Mouse (Mus musculus) telencephalon, adult 2 months (tissue): Measurements from ENCODE around the gene Arntl2.
A peak's percentile ranks its signal among the peaks of the same experiment; 100 is the strongest.
"Not testable (repeated sequence)": the region's sequence is repeated elsewhere in the genome, so short reads cannot be mapped to it uniquely, and the experiment has no call there.

Experiments
- DNase-seq: peaks from one replicate; pipeline ENCODE4 v3.0.0-alpha.2; 2011; ENCODE audit warnings: low read depth, low spot score

Arntl2 gene

DNA sequence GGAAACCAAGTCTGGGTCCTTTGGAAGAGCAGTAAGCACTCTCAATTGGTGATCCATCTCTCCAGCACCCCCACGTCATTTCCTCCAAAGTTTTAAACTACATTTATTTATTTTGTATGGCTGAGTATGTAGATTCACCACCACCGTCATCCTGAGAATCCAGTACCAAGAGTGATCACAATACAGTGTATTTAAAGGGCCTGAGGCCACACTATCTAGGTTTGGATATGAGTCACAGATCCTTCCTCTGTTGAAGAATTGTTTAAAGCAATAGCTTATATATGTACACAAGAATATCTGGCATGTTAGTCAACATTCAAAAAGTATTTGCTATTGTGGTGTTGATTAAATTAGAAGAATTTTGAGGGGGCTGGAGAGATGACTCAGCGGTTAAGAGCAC lies 52.4 kb downstream of the Arntl2 start:
- DNase-seq: no peak

DNA sequence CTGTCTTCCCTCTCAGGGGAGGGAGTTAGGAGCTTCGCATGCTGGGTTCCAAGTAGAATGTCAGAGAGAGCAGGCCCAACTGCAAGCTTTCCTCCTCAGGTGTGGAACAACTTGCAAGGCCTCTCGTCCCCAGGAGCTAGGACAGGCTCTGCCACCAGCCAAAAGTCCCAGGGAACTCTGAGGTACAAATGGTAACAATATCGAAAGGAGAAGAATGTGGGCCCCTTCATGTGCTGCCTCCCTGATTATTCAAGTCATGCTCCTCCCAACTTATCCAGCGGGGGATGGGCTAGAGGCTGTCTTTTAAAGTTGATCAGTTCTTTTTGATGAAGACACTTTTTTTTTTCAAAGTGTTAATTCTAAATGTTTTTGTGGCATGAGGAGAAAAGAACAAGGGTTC lies 54.2 kb downstream of the Arntl2 start, which contains the start of gene Smco2:
TSS of gene Smco2 (plus strand) at position 55 of the 400 bp plus-strand sequence.
- DNase-seq: no peak

DNA sequence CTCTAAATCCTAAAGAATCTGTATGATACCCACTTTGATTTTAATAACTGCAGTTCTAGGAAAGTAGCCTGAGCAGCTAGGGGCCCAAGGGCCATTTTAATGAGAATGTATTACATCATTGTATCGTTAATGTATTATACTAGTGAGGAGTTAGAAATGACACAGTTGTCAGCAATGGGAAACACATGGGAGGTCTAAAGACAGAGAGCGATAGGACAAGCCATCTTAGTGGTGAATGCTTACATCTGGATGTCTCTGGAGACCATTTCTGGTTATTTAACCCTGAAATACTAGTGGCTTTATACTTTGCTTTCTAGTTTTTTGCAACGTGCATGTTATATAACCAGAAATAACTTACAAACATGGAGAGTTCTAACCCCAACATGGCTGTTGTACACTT lies 56.1 kb downstream of the Arntl2 start:
- no peak for DNase-seq

DNA sequence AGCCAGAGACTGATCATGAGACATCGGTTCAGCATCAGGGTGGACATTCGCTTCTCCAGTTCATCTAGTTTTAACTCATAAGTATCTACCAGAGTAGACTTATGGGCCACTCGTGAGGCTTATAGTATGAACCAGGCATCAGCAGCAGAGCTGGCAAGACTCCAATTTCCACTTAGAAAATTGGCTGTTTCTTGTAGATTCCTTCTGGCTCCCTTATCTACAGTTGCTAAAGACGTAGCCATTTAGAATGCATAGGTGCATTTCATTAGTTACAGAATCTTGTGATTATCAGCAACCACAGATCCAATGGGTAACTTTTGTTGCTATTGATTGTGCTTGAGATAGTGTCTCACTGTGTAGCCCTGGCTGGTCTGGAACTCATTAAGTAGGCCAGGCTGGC lies 56.9 kb downstream of the Arntl2 start:
- no peak for DNase-seq

DNA sequence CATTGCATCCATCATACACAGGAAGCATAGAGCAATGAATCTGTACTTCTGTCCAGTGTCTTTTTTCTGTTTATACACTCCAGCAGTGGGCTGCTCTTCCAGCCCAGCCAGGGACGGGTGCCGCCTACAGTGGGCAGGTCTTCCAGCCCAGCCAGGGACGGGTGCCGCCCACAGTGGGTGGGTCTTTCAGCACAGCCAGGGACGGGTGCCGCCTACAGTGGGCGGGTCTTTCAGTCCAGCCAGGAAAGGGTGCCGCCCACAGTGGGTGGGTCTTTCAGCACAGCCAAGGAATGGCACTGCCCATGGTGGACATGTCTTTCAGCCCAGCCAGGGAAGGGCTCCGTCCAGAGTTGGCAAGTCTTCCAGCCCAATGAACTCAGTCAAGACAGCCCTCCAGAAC lies 59.3 kb downstream of the Arntl2 start:
- no peak for DNase-seq

DNA sequence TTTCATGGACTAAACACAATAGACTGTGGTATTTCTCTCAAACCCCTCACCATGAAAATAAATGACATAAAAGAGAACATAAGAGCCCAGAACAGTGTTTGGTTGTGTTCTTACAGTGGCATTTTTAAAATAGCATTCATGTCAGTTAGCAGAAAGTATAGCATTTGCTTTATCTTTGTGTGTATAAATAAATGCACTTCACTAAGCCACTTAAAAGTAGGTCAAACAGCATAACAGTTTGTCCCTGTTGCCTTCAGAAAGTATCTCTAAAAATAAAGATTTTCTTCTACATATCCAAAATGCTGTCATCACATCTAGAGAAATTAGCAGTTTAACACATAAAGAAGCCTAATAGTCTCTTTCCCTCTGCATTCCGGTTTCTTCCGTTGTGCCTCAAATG lies 61.5 kb downstream of the Arntl2 start:
- no peak for DNase-seq

DNA sequence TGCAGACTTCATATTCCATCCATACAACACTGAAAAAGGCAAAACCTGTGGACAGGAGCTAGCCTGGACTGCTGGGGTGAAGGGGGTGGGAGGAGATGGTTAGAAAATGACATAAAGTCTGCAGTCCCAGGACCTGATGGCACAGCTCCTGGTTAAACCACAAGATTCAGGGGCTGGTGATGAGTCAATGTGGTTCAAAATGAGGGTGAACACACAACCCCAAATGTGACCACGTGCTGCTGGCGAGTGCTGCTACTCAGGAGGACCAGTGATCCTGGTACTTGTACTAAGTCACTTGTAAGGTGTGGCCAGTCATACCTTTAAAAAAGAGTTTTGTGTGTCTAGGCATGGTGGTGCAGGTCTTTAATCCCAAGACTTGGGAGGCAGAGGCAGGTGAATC lies 67.3 kb downstream of the Arntl2 start:
- DNase-seq: no peak

DNA sequence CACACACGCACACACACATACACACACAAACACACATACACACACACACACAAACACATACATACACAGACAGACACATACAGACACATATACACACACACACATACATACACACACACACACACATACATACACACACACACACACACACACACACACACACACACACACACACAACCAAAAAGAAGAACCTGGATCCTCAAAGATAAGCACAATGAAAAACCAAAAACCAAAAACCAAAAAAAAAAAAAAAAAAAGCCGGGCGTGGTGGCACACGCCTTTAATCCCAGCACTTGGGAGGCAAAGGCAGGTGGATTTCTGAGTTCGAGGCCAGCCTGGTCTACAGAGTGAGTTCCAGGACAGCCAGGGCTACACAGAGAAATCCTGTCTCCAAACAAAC lies 68.5 kb downstream of the Arntl2 start:
- DNase-seq: not testable (repeated sequence)

DNA sequence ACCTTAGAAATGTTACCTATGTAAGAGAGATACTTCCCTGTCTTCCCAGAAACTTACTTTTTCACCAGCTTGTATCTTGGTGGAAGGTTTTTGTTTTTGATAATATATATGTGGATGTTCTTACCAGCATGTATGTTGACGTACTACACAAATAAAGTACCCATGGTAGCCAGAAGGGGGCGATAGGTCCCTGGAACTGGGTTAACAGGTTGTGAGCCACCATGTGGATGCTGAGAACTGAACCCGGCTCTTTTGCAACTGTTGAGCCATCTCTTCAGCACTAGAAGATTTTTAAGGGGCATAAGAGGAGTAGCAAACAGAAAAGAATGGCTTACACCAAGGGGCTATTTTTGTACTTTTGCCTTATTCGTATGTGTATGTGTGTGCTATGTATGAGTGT lies 69.8 kb downstream of the Arntl2 start:
- no peak for DNase-seq

DNA sequence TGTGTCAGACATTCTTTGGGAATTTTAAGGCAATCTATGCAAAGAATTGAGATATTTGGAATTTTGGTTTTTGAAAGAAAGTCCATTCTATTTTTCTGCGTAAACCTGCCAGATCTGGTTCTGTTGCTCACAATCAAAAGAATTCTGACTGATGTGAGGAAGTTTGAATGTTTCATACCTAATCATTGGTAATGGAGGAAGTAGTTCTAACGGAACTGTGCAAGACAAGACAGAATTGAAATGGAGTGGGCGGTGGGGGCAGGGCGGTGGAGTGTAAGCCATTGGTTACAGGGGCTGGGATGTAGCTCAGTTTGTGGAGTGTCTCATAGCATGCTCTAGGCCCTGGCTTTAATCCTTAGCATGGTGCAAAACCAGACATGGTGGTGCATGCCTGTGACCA lies 76.1 kb downstream of the Arntl2 start:
- no peak for DNase-seq

DNA sequence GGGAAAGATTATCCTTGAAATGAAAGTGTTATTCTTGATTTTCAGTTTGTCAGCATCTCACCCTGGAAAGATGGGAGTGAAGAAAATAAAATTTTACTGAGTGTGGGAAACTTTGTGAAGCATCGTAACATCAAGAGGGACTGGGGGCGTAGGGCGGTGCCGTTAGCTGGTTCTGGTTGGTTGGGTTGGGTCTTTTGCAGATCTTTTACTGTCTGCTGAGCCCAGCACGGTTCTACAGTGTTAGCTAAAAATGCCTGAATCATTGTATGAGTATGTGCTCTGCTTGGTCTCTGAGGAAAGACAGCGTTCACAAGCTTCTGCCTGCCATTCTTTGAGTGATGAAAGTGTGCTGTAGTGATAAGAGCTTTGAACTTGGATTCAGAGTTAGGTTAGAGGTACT lies 78.6 kb downstream of the Arntl2 start:
- no peak for DNase-seq

DNA sequence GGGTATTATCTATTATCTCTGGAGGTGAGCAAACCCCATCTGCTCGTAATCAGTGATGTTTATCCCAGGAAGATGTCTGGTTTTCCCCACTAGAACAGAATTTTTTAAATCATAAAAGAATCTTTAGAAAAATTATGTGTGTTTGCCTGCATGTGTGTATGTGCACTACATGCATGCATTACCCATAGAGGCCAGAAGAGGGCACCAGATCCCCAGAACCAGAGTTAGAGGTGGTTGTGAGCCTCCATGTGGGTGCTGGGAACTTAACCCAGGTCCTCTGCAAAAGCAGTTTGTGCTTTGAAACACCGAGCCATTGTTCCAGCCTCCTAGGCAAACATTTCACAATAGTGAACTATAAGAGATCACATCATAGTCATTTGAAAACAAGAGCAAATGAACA lies 81.0 kb downstream of the Arntl2 start:
- no peak for DNase-seq

DNA sequence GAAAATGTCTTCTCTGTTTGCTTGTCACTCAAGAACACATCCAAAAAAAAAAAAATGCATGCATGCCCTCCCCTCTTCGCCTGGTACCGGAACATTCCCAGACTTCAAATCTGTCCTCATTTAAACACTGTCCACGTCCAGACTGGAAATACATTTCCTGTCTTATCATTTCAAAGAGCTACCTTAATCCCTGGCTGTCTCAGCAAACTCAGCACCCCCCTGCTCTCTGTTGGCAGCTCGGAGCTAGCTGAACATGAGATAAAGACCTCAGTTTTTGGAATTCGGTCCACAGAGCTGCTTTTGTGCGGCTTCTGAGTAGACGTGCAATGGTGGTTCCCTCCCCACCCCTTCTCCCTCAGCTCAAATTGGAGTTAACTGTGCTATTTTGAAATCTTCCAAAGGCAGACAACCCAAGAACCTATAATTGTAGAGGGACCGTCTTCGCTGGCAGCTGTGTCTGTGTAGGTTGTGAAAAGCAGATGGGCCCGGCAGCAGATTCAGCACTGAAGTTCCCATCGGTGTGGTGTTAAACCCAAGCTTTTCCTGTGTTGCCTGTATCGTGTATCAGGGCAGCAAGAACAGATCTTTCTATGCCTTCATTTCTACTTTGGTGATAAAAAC lies 81.7 kb downstream of the Arntl2 start:
- DNase-seq: peak; percentile 95

DNA sequence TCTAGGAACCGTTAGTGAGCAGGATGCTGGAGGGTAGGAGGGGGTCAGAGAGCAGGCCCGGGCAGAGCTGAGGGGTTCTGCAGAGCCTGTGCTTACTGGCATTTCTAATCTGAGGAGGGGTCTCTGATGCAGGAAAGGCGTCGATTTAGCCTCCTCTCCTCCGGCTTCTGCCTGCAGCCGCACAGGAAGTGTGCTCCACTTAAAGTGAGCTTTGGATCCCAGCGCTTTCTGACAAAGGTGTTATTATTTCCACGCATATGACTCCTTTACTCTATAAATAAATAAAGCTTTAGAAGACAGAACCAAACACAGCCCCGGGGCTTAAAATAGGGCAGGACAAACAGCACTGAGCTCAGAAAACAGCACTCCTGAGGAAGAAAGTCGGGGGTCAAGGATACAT lies 83.1 kb downstream of the Arntl2 start:
- no peak for DNase-seq

DNA sequence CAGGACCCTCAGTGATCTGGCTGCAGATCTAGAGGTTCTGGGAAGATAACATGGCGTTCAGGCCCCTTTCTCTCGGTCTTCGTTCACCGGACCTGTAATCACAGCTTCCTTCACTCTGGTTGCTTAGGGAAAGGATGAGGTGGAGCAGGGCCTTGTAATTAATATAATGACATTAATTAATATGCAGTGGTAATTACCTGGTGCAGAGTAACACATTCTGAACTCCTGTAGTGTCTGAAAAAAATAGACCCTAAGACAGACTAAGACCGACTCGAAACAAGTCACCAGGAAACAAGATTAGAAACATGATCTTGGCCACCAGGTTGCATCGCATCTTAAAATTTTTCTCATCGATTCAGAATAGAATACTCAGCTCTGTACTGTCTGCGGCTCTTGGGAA lies 84.0 kb downstream of the Arntl2 start:
- DNase-seq: no peak

DNA sequence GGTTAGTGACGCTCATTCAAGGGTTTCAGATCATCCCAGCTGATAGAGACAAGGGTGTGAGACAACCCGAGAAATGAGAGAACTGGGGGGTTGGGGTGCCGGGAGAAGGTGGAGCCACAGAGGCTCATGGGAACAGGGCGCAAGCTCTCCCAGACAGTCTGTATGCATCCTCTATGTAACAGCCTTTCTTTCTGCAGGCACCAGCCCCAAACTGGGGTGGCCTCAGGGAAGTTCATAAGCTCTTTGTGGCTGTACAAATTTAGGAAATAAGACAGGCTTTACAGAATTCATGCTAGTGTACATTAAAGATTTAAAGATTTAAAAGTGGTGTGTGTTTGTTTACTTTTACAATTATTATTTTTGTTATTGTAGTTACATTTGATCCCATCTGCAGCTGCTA lies 84.4 kb downstream of the Arntl2 start:
- no peak for DNase-seq

DNA sequence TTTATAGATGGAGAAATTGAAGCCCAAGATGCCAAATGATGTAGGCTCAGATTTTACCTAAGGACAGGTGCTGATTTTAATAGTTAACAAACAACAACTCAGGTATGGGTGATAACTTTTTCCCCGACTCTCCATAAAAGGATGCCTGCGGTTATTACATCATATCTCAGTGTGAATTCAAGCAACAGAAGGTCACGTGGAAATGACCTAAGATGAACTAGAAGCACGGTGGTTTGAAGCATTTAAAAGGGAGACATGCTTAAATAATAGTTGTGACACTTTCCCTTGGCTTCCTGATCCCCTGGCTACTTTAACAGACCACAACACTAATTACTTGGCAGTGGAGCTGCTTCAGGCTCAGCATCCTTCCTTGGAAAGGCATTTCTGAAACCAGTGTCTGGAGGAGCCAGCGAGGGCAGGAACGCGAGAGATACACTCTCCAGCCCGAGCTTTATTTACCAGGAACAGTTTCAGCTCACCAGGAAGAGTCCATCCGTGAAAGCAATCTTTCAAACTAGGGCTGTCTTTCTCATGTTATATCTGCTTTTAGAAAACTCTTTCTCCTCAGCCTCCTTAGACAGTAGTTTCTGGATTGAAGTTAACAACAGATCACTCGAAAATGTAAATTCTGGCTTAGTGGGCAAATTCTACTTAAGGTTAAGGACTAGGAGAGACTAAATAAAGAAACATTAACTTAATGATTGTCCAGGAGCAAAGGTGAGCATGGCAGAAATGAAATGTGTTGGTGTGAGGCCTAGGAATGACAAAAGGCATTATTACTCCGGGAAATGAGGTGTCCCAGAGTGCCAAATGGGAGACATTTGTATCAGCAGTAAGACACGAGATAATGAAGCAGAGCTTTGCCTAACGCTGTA lies 86.3 kb downstream of the Arntl2 start:
- no peak for DNase-seq
